Mouse (Mus musculus) cerebellum, postnatal 36 days (tissue): ENCODE results near the gene Oscp1.
A peak's percentile ranks its signal among the peaks of the same experiment; 100 is the strongest.

Experiments used
- DNase-seq, 2 experiments: peaks; one replicate each; pipeline ENCODE4 v3.0.0; 2021 to 2022; ENCODE audit warnings: mixed read lengths in 2 of 2

Gene Oscp1

GRCm38 (mm10) chr4:126111153-126111549, 52.8 kb downstream of the Oscp1 start:
- peak in 1 of 2 experiments; percentile 40 for DNase-seq

GRCm38 (mm10) chr4:126113243-126113642, 54.9 kb downstream of the Oscp1 start:
- peak; percentile 59 to 61 for DNase-seq

DNA sequence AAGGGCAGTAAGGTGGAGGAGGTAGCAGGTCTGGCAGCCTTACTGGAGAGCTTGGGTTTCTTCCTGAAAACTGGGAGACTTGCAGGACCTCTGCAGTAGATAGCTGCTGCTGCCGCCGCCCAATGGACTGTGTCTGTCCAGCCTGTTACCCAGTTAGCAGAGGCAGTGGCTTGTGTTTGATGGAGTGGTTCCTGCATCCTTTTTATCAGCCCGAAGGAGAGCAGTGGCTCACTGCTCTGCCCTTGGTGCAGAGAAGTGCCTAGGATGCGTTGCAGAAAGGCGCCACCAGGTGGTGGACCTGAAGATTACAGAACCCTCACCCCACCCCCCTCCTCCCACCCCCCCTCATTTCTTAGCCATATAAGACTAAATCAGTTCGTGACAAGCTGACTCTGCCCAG, 55.6 kb downstream of the Oscp1 start:
- peak; percentile 67 to 72 for DNase-seq

GRCm38 (mm10) chr4:126115411-126115810, 57.0 kb downstream of the Oscp1 start:
- no peak for DNase-seq

- no peak for DNase-seq
Measured at GRCm38 (mm10) chr4:126115871-126116521, 57.6 kb downstream of the Oscp1 start.

- DNase-seq: no peak
Measured at GRCm38 (mm10) chr4:126117116-126117515, 58.8 kb downstream of the Oscp1 start.

DNA sequence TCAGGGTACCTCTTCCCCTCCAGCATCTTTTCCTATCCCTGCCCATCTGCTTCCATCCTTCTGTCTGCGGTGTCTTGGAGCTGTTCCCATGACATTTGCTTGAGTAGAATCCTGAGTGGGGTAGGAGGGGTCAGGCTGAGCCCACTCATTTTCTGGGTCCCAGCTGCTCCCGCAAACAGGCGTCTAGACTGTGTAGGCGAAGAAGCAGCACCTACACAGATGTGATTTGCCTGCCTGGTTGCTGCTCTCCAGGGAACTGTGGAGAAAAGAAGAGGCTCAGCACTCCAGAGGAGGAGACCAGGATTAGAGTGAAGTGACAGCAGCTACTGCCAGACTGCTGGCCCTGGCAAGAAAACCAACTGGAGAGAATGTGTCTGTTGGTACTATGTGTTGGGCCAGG, 60.3 kb downstream of the Oscp1 start:
- DNase-seq: peak; percentile 56 to 69

GRCm38 (mm10) chr4:126119051-126119450, 60.7 kb downstream of the Oscp1 start:
- peak; percentile 35 to 56 for DNase-seq

- DNase-seq: peak; percentile 80 to 81
Measured at GRCm38 (mm10) chr4:126120052-126120451, 61.7 kb downstream of the Oscp1 start.

DNA sequence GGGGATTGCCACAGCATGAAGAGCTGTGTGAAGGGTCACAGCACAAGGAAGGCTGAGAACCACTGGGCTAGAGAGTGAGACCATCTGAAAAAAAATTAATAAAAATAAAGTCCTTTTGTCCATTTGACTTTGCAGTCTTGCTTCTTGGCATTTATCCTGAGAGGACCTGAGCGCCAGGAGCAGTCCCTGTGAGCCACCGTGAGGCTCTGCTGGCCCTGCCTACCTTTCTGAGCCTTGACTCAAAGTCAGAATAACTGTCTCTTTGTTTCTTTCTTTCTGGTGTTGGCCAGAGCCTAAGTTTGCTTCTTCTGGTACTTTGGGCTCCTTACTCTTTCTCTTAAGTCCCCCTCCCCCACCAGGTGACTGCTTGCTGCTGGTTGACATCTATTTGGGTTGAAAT, 62.1 kb downstream of the Oscp1 start:
- peak; percentile 47 to 55 for DNase-seq

DNA sequence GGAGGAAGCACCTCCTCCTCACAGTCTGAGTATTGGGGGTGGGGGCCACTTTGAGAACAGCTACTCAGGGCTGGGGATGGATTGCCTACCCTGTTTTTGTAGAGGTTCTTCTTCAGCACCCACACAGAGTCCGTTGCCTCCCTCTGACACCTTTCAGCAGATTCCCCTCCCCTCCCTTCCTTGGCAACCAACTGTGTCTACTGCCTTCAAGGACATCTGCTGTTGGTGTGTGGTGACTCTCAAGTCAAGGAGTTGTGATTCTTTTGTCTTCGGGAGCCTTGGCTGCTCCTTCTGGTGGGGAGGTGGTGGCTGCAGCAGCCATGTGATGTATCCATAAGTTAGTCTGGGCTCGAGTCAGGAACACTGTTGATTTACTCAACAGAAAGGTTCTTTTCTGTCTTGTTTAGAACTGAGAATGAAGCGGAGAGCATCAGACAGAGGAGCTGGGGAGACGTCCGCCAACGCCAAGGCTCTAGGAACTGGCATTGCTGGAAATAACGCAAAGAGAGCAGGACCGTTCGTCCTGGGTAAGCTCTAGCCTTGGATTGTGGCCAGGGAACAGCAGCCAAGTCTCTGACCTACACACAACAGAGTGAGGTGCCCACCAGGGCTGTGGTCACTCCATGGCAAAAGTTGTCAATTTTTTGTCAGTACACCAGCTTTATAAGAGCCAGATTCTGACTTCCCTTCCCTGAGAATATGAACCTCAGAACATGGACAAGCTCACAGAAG, 65.1 kb downstream of the Oscp1 start:
- DNase-seq: peak; percentile 41 to 49

DNA sequence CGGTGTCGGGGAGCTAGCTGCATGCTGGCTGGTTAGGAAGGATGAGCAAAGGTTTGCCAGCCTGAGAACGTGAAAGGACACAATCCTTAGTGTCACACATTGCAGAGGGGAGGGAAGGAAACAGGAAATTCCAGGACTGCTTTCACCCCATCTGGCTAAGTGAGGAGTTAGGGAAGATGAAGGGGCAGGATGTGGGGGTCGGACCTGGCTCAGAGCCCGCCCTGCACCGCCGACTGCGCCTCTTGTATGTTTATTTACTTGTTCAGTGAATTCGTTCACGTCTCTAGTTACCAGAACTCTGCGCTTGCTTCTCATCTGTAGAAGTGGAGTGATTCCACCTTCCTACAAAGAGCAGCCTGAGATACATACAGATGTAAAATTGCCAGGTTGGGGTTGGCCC, 72.1 kb downstream of the Oscp1 start:
- DNase-seq: no peak

DNA sequence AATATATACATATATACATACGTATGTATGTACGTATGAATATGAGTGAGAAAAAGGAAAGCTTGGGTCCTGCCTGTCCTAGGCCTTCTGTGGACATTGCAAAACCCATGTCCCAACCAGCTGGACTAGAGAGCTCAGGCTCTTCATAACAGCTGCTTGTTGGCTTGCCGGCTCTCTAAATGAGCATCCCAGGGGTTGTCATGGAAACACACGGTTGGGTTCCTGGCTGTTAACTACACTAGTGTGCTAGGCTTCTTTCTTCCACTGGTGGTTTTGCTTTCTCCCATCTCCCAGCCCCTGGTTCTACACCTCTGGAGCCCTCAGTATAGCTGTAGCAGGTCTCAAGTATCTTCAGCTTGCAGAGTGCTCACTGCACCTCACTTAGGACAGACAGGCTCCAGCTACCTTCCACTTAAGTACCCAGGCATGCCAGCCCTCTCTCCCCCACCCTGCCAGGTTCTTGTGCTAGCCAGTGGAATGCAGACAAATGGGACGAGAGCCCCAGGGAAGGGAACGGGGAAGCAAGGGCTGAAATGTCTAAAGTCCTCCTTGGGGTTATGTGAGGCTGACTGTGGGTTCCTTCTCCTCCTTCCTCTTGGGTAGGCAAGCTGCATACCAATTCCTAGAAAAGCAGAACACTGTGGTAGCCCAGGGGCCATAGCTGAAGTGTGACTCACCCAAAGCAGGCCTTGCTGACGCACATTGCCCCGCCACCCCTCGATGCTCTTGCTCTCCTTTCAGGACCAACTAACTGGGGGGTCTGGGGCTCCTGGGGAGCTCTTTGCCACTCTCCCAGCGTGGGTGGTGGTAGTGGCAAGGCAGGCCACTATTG, 73.1 kb downstream of the Oscp1 start:
- DNase-seq: no peak

- DNase-seq: no peak
Measured at GRCm38 (mm10) chr4:126132636-126133264, 74.4 kb downstream of the Oscp1 start.

DNA sequence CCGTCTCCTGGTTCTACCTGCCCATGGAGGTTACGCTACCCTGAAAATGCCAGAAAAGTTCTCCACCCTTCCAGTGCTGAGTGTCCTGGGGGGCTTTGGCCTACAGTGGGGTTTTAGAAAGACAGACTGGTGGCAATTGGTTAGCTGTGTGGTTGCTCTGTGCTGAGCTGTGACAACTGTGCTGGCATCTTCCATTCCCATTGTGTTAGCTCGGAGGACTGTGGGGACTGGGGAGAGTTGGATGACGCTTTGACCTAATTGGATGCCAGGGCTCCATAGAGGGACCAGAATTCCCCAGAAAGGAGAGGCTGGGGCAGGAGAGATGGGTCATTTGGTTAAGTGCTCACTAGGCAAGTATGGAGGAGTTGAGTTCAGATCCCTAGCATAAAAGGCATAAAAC, 75.9 kb downstream of the Oscp1 start:
- DNase-seq: no peak

DNA sequence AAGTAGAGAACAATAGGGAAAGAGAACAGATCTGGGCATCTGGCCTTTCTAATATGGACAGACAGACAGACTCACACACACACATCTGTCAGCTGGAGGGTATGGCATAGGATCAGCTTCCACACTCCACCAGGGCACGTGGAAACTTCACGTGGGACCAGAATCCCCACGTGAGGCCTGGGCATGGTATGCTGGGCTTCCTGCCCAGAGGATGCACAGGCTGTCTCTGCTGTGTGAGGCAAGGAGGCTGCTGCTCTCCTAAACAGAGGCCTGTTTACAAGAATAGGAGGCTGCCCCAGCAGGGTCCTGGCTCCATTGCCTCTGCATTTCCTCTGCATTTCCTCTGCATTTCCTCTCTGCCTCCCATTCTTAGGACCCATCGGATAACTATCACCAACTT, 76.3 kb downstream of the Oscp1 start:
- DNase-seq: peak in 1 of 2 experiments; percentile 45

DNA sequence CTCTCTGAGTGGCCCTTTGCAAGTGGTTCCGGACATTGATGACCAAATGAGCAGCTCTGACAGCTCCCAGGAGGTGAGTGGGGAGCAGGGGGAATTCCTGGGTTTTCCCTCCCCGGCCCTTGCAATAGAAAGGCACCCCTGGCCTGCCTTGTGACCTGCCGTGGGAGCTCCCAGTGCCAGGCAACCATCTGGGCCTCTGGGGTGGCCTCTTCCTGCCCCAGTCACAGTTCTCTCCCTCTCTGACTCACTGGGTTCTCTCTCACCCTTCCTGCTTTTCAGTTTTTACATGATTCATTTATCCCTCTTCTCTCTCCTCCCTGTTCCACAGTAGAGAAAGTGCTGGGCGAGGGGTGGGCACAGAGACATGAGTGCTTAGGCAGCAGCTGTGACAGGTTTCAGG, 79.4 kb downstream of the Oscp1 start:
- no peak for DNase-seq

DNA sequence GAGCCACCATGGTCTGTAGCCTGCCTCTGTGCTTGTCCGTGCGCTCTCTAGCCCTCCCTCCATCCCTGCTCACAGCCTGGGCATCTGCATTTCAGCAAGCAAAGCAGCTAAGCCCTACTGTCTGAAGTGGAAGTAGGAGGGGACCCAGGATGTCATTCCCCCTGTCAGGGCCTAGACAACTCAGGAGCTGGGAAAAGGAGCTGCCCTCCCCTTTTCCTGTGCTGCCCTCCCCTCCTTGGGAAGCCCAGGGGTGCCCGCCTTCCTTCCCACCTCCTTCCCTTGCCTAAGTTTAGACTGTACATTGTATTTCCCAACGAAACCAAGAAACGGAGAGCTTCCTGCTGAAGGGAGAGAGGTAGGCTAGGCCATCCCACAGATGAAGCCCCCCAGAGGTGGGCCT, 82.7 kb downstream of the Oscp1 start:
- no peak for DNase-seq
